In the genomic region with DNA sequence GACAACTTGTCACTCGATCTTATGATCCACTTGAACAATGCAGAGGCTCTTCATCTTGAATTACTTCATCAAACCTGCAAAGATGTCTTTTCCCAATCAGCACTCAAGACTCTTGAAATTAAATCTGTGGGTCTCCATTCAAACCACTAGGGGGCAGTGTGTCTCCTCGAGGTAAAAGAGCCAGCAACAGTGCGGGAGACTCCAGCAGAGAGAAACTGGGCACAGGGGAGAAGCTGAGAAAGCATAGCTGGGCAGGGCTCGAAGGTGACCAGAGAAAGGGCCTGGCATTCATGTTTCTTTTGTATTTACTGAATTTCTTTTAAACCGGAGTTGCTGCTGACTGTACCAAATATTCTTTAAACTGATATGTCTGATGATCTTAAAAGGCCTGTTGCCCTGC, we compare ENCODE assay signal across 9 mouse cellular contexts.
DNase-seq lines count a peak whose midpoint lies in the region; ATAC-seq lines count a peak whose summit lies in the region.
"Had no signal": no experiment of that assay in that cellular context is flagged by ENCODE, and none has a peak within 500 bp of the region (broad histone marks: within the 10 kb centered on the region; RNA-seq: fewer than 3 reads in every experiment).

No protein-coding gene starts in this region.

- no peaks in the 10 kb centered on the region for H3K9me3 ChIP-seq in midbrain, embryonic 11.5 days (ENCODE audit: control insufficient read depth, low read length)
- H3K9me3 ChIP-seq in midbrain, embryonic 13.5 days, result no peaks in the 10 kb centered on the region
- H3K9me3 ChIP-seq in embryonic facial prominence, embryonic 11.5 days (replicated peaks; ENCODE audit: control insufficient read depth, low read length), result no peaks in the 10 kb centered on the region

- H3K4me1 ChIP-seq in midbrain, embryonic 11.5 days (ENCODE audit: control insufficient read depth, insufficient read depth, low read length), result no peaks in the 10 kb centered on the region
- H3K4me1 ChIP-seq in midbrain, embryonic 13.5 days (replicated peaks), result no peaks in the 10 kb centered on the region
- no peaks in the 10 kb centered on the region for H3K4me1 ChIP-seq in embryonic facial prominence, embryonic 11.5 days (ENCODE audit: control insufficient read depth, insufficient read depth, low read length)

- WGBS in midbrain, embryonic 11.5 days, result 15% methylated on average over 5 of the region's 5 CpGs
- 5% methylated on average over 5 of the region's 5 CpGs for WGBS in midbrain, embryonic 13.5 days
- WGBS in embryonic facial prominence, embryonic 11.5 days, result 9% methylated on average over 5 of the region's 5 CpGs

- intact Hi-C loops in heart, postnatal 36 days (cut with DNase I), result loop anchor here (1.0 to 5.0 kb wide), 3 partner anchors 65 to 203 kb away; no protein-coding TSS in a partner anchor

- H3K27me3 ChIP-seq in midbrain, embryonic 11.5 days (ENCODE audit: control insufficient read depth, insufficient read depth, low read length), result no peaks in the 10 kb centered on the region
- no peaks in the 10 kb centered on the region for H3K27me3 ChIP-seq in midbrain, embryonic 13.5 days
- no peaks in the 10 kb centered on the region for H3K27me3 ChIP-seq in embryonic facial prominence, embryonic 11.5 days (ENCODE audit: control insufficient read depth, insufficient read depth, low read length)

- H3K4me2 ChIP-seq in midbrain, embryonic 11.5 days, result no peak overlapping the region
- H3K4me2 ChIP-seq in midbrain, embryonic 13.5 days (replicated peaks), result no peak overlapping the region
- H3K4me2 ChIP-seq in embryonic facial prominence, embryonic 11.5 days (ENCODE audit: low read depth, low read length), result no peak overlapping the region

- no peaks in the 10 kb centered on the region for H3K36me3 ChIP-seq in midbrain, embryonic 11.5 days (ENCODE audit: control insufficient read depth, insufficient read depth, low read length)
- H3K36me3 ChIP-seq in midbrain, embryonic 13.5 days, result no peaks in the 10 kb centered on the region
- H3K36me3 ChIP-seq in embryonic facial prominence, embryonic 11.5 days (replicated peaks; ENCODE audit: control insufficient read depth, insufficient read depth, low read depth, low read length), result no peaks in the 10 kb centered on the region

- H3K4me3 ChIP-seq in midbrain, embryonic 11.5 days (ENCODE audit: low read depth, low read length), result no peak overlapping the region
- H3K4me3 ChIP-seq in midbrain, embryonic 13.5 days (replicated peaks), result no peak overlapping the region
- H3K4me3 ChIP-seq in embryonic facial prominence, embryonic 11.5 days (ENCODE audit: low read depth, low read length), result no peak overlapping the region

- H3K27ac ChIP-seq in midbrain, embryonic 11.5 days (ENCODE audit: low read depth, low read length), result no peak overlapping the region
- no peak overlapping the region for H3K27ac ChIP-seq in midbrain, embryonic 13.5 days
- H3K27ac ChIP-seq in embryonic facial prominence, embryonic 11.5 days (replicated peaks; ENCODE audit: low read depth, low read length), result no peak overlapping the region
- H3K27ac ChIP-seq: macrophage had no signal

- DNase-seq in midbrain, embryonic 11.5 days (ENCODE audit: low spot score, missing footprints), result peak; percentile 90
- DNase-seq in adrenal gland, postnatal 36 days, result peak; percentile 40 to 70
- peak; percentile 90 for DNase-seq in embryonic facial prominence, embryonic 11.5 days (ENCODE audit: low spot score)
- peak; percentile 56 to 67 for DNase-seq in heart, postnatal 36 days
- peak; percentile 49 for DNase-seq in layer of hippocampus, adult 9-10 months (ENCODE audit: low spot score)
- peak; percentile 55 for DNase-seq in lung, postnatal 25 days (ENCODE audit: low spot score)
- peak; percentile 22 to 66 for DNase-seq in spleen, postnatal 4 days (ENCODE audit: low spot score in 2 of 2)

- peak; percentile 69; the same call in 1 of the 2 replicates for ATAC-seq in midbrain, embryonic 11.5 days (ENCODE audit: low FRiP score)
- ATAC-seq in midbrain, embryonic 13.5 days, result no peak; the same call in 1 of the 2 replicates
- ATAC-seq in embryonic facial prominence, embryonic 11.5 days (replicated peaks; ENCODE audit: insufficient number of reproducible peaks, low FRiP score, low TSS enrichment, low read depth), result no peak; the same call in 1 of the 2 replicates

- no peak overlapping the region for H3K9ac ChIP-seq in midbrain, embryonic 11.5 days (ENCODE audit: low read length)
- no peak overlapping the region for H3K9ac ChIP-seq in midbrain, embryonic 13.5 days (replicated peaks)
- H3K9ac ChIP-seq in embryonic facial prominence, embryonic 11.5 days (replicated peaks; ENCODE audit: low read length), result no peak overlapping the region
